Mouse (Mus musculus) cortical plate, adult 2 months (tissue): ENCODE measurements around the gene Ceacam15.

Experiments used
- CTCF ChIP-seq: fragments of 200-500 bp; IDR thresholded peaks from 2 replicates; pipeline ENCODE4 v1.5.1; 2011; ENCODE audit warnings: mild to moderate bottlenecking, control low read depth, low read length; ENCODE audit not compliant: insufficient read depth; ENCODE audit errors: extremely low read depth
- POLR2A ChIP-seq: fragments of 200-500 bp; IDR thresholded peaks from 2 replicates; pipeline ENCODE4 v1.6.1; 2011; ENCODE audit warnings: mild to moderate bottlenecking, low read length, control low read depth; ENCODE audit not compliant: insufficient read depth; ENCODE audit errors: extremely low read depth

- TF ChIP-seq CTCF = no peak
- no peak for TF ChIP-seq POLR2A
These were observed 37.3 kb upstream of the Ceacam15 start for GRCm38 (mm10) chr7:16712633-16713415.
